ENCODE assay signal across 8 mouse cellular contexts in genomic region chr8:70302901-70303300, GRCm38 (mm10). TPM values are rescaled to one million over a fixed set of nuclear protein-coding genes. Genes with fewer than 3 reads are reported as not detected.
DNase-seq lines count a peak whose midpoint lies in the region; ATAC-seq and TF ChIP-seq lines count a peak whose summit lies in the region.

No protein-coding gene starts in this region.

- WGBS in heart, embryonic 14.5 days = 4% methylated on average over 16 of the region's 16 CpGs
- WGBS in hindbrain, embryonic 11.5 days = 5% methylated on average over 16 of the region's 16 CpGs

- no peak for DNase-seq in heart, adult 18-20 months
- no peak for DNase-seq in G1E (ENCODE audit: low spot score)
- no peak for DNase-seq in hindbrain, embryonic 11.5 days (ENCODE audit: low spot score)
- DNase-seq in Muller cell, postnatal 12 days (ENCODE audit: inconsistent ontology term) = no peak
- no peak for DNase-seq in adrenal gland, postnatal 25 days
- DNase-seq in spleen, postnatal 10 days (ENCODE audit: low spot score in 2 of 2) = no peak

- H3K4me1 ChIP-seq in heart, embryonic 14.5 days (ENCODE audit: control insufficient read depth in 2 of 2, insufficient read depth in 2 of 2, low read length in 2 of 2) = peaks cover 8 to 17% of the 10 kb centered on the region in 2 experiments
- H3K4me1 ChIP-seq in G1E (ENCODE audit: insufficient read depth, low read depth, low read length) = peaks cover 43% of the 10 kb centered on the region
- peaks cover 6% of the 10 kb centered on the region; the same call in 1 of the 2 replicates for H3K4me1 ChIP-seq in hindbrain, embryonic 11.5 days (replicated peaks; ENCODE audit: control insufficient read depth, insufficient read depth, low read length)
- H3K4me1 ChIP-seq in megakaryocyte, embryonic 14.5 days = peaks cover 57% of the 10 kb centered on the region

- H3K27me3 ChIP-seq in heart, embryonic 14.5 days (ENCODE audit: control insufficient read depth, insufficient read depth, low read length) = no peaks in the 10 kb centered on the region
- H3K27me3 ChIP-seq in G1E (ENCODE audit: insufficient read depth, low read length) = no peaks in the 10 kb centered on the region
- no peaks in the 10 kb centered on the region for H3K27me3 ChIP-seq in hindbrain, embryonic 11.5 days (ENCODE audit: control insufficient read depth, insufficient read depth, low read length)
- H3K27me3 ChIP-seq in megakaryocyte, embryonic 14.5 days (replicated peaks) = no peaks in the 10 kb centered on the region

- no peak for TF ChIP-seq CTCF in G1E (IDR thresholded peaks at IDR 0.05; ENCODE audit: low read depth, low read length)

- H3K36me3 ChIP-seq in heart, embryonic 14.5 days (ENCODE audit: control insufficient read depth, insufficient read depth, low read length) = peaks cover 61% of the 10 kb centered on the region
- peaks cover 73% of the 10 kb centered on the region for H3K36me3 ChIP-seq in G1E (replicated peaks)
- peaks cover 5% of the 10 kb centered on the region; the same call in 1 of the 2 replicates for H3K36me3 ChIP-seq in hindbrain, embryonic 11.5 days (ENCODE audit: control insufficient read depth, insufficient read depth, low read length)
- H3K36me3 ChIP-seq in megakaryocyte, embryonic 14.5 days (replicated peaks; ENCODE audit: low read length) = peaks cover 70% of the 10 kb centered on the region

- peak overlapping the region; percentile 60 to 77 for H3K27ac ChIP-seq in heart, embryonic 14.5 days (replicated peaks in 1 of 2; ENCODE audit: control insufficient read depth in 1 of 2, insufficient read depth in 1 of 2, low read depth in 2 of 2, low read length in 2 of 2)
- H3K27ac ChIP-seq in hindbrain, embryonic 11.5 days (ENCODE audit: low read depth, low read length) = no peak overlapping the region

- H3K4me3 ChIP-seq in heart, embryonic 14.5 days (ENCODE audit: control insufficient read depth in 1 of 2, insufficient read depth in 1 of 2, low read depth in 1 of 2, low read length in 2 of 2) = peak overlapping the region; percentile 92 to 96
- peak overlapping the region; percentile 85 for H3K4me3 ChIP-seq in G1E (ENCODE audit: low read depth, low read length)
- peak overlapping the region; percentile 63 for H3K4me3 ChIP-seq in hindbrain, embryonic 11.5 days (ENCODE audit: low read depth, low read length)
- peak overlapping the region; percentile 99 for H3K4me3 ChIP-seq in megakaryocyte, embryonic 14.5 days (replicated peaks)

- H3K9me3 ChIP-seq in heart, embryonic 14.5 days (ENCODE audit: control insufficient read depth, low read length) = no peaks in the 10 kb centered on the region
- no peaks in the 10 kb centered on the region for H3K9me3 ChIP-seq in G1E (replicated peaks)
- no peaks in the 10 kb centered on the region for H3K9me3 ChIP-seq in hindbrain, embryonic 11.5 days (ENCODE audit: control insufficient read depth, low read length)
- no peaks in the 10 kb centered on the region for H3K9me3 ChIP-seq in megakaryocyte, embryonic 14.5 days

- no peak; the same call in 1 of the 2 replicates for ATAC-seq in heart, embryonic 14.5 days (ENCODE audit: insufficient number of reproducible peaks, insufficient read depth, low FRiP score, low read depth)
- no peak for ATAC-seq in G1E (ENCODE audit: extremely low read depth, insufficient number of reproducible peaks, low FRiP score, poor library complexity, severe bottlenecking)
- peak; percentile 34; the same call in 1 of the 2 replicates for ATAC-seq in hindbrain, embryonic 11.5 days (ENCODE audit: low FRiP score)

- peak overlapping the region; percentile 98 for H3K9ac ChIP-seq in heart, embryonic 14.5 days (ENCODE audit: low read length)
- peak overlapping the region; percentile 57 for H3K9ac ChIP-seq in hindbrain, embryonic 11.5 days (ENCODE audit: low read depth, low read length)

- H3K4me2 ChIP-seq in heart, embryonic 14.5 days (ENCODE audit: low read length) = peak overlapping the region; percentile 95
- H3K4me2 ChIP-seq in hindbrain, embryonic 11.5 days (replicated peaks; ENCODE audit: low read depth, low read length) = peak overlapping the region; percentile 81

RNA-seq across cellular contexts. Expression of gene Cope, which starts 0.6 kb away (rescaled TPM):
- polyA plus RNA-seq in heart, embryonic 14.5 days (2014; fragmentation: Nextera tagmentation; extraction: Ambion mirVana) = 294 and 319 TPM in 2 replicates
- 100 to 1,000 TPM; 157 to 174 TPM for total RNA-seq in heart, adult 18-20 months (2021)
- total RNA-seq in G1E (2014; fragmentation: Nextera tagmentation) (147 and 152 TPM in 2 replicates), G1E (2017) (78.3 and 96.7 TPM in 2 replicates)
- polyA plus RNA-seq in G1E (2012) = 346 and 358 TPM in 2 replicates
- polyA plus RNA-seq in hindbrain, embryonic 11.5 days (2014; fragmentation: Nextera tagmentation; extraction: Ambion mirVana) = 268 and 278 TPM in 2 replicates
- 335 and 566 TPM in 2 replicates for polyA plus RNA-seq in megakaryocyte, embryonic 14.5 days (2012; ENCODE audit: insufficient read depth, low replicate concordance)
- 184 and 238 TPM in 2 replicates for total RNA-seq in adrenal gland, postnatal 25 days (2021)

RNA-seq across cellular contexts. Expression of gene Ddx49, which starts 0.6 kb away (rescaled TPM):
- polyA plus RNA-seq in heart, embryonic 14.5 days (2014; fragmentation: Nextera tagmentation; extraction: Ambion mirVana) = 28.9 and 33.7 TPM in 2 replicates
- total RNA-seq in heart, adult 18-20 months (2021) = 10 to 100 TPM; 27.4 to 34.6 TPM
- total RNA-seq in G1E (2014; fragmentation: Nextera tagmentation) (41.3 and 43.8 TPM in 2 replicates), G1E (2017) (88.3 and 114 TPM in 2 replicates)
- polyA plus RNA-seq in G1E (2012) = 55.1 and 56.2 TPM in 2 replicates
- polyA plus RNA-seq in hindbrain, embryonic 11.5 days (2014; fragmentation: Nextera tagmentation; extraction: Ambion mirVana) = 43.3 and 50.1 TPM in 2 replicates
- polyA plus RNA-seq in megakaryocyte, embryonic 14.5 days (2012; ENCODE audit: insufficient read depth, low replicate concordance) = 29.5 and 36.4 TPM in 2 replicates
- total RNA-seq in adrenal gland, postnatal 25 days (2021) = 50.1 and 64.7 TPM in 2 replicates

RNA-seq across cellular contexts. Expression of gene Cers1, which starts 12.7 kb away (rescaled TPM):
- polyA plus RNA-seq in heart, embryonic 14.5 days (2014; fragmentation: Nextera tagmentation; extraction: Ambion mirVana) = 1.8 and 2.3 TPM in 2 replicates
- under 1 TPM; 0.55 to 0.57 TPM for total RNA-seq in heart, adult 18-20 months (2021)
- total RNA-seq in G1E (2014; fragmentation: Nextera tagmentation) = not detected in 2 replicates
- total RNA-seq in G1E (2017) = 0.38 TPM in 1 of 2 replicates, not detected in the other
- not detected in 2 replicates for polyA plus RNA-seq in G1E (2012)
- polyA plus RNA-seq in hindbrain, embryonic 11.5 days (2014; fragmentation: Nextera tagmentation; extraction: Ambion mirVana) = 5.7 and 6.2 TPM in 2 replicates
- polyA plus RNA-seq in megakaryocyte, embryonic 14.5 days (2012; ENCODE audit: insufficient read depth, low replicate concordance) = 0.55 and 1.8 TPM in 2 replicates
- total RNA-seq in adrenal gland, postnatal 25 days (2021) = 2.9 and 3.4 TPM in 2 replicates

RNA-seq across cellular contexts. Expression of gene Homer3, which starts 20.3 kb away (rescaled TPM):
- polyA plus RNA-seq in heart, embryonic 14.5 days (2014; fragmentation: Nextera tagmentation; extraction: Ambion mirVana) = 22.2 and 25.0 TPM in 2 replicates
- total RNA-seq in heart, adult 18-20 months (2021) = 1 to 10 TPM; 7.7 to 8.4 TPM
- total RNA-seq in G1E (2014; fragmentation: Nextera tagmentation) (1.6 and 3.8 TPM in 2 replicates), G1E (2017) (6.0 and 6.7 TPM in 2 replicates)
- 12.0 and 14.8 TPM in 2 replicates for polyA plus RNA-seq in G1E (2012)
- polyA plus RNA-seq in hindbrain, embryonic 11.5 days (2014; fragmentation: Nextera tagmentation; extraction: Ambion mirVana) = 50.4 and 51.6 TPM in 2 replicates
- 192 and 246 TPM in 2 replicates for polyA plus RNA-seq in megakaryocyte, embryonic 14.5 days (2012; ENCODE audit: insufficient read depth, low replicate concordance)
- total RNA-seq in adrenal gland, postnatal 25 days (2021) = 20.2 and 23.0 TPM in 2 replicates

RNA-seq across cellular contexts. Expression of gene Gdf1, which starts 26.7 kb away (rescaled TPM):
- 0.57 TPM in 1 of 2 replicates, not detected in the other for polyA plus RNA-seq in heart, embryonic 14.5 days (2014; fragmentation: Nextera tagmentation; extraction: Ambion mirVana)
- under 1 TPM in 1 of 2 experiments, not detected in 1; 0.28 TPM for total RNA-seq in heart, adult 18-20 months (2021)
- not detected in 2 replicates for total RNA-seq in G1E (2014; fragmentation: Nextera tagmentation)
- not detected in 2 replicates for total RNA-seq in G1E (2017)
- polyA plus RNA-seq in G1E (2012) = 0.04 TPM in 1 of 2 replicates, not detected in the other
- polyA plus RNA-seq in hindbrain, embryonic 11.5 days (2014; fragmentation: Nextera tagmentation; extraction: Ambion mirVana) = 1.3 TPM in 2 replicates
- polyA plus RNA-seq in megakaryocyte, embryonic 14.5 days (2012; ENCODE audit: insufficient read depth, low replicate concordance) = 0.26 TPM in 1 of 2 replicates, not detected in the other
- 2.0 TPM in 1 of 2 replicates, not detected in the other for total RNA-seq in adrenal gland, postnatal 25 days (2021)
